Mouse (Mus musculus): Measurements from ENCODE around the gene Tctn1.

GRCm38 (mm10) chr5:122283828-122284182 is 19.5 kb upstream of the Tctn1 start:
- no peak for TF ChIP-seq HCFC1 (IDR thresholded peaks at IDR 0.05; ENCODE audit: low read depth, low read length)
- TF ChIP-seq POLR2AphosphoS5 (IDR thresholded peaks at IDR 0.05; ENCODE audit: borderline replicate concordance, low read depth, low read length): no peak
- TF ChIP-seq CTCF (IDR thresholded peaks at IDR 0.05 in 2 of 3, conservative IDR thresholded peaks at IDR 0.05 in 1 of 3; ENCODE audit: control insufficient read depth in 1 of 3, insufficient read depth in 1 of 3, low read depth in 2 of 3, low read length in 3 of 3, poor library complexity in 1 of 3, severe bottlenecking in 1 of 3): no peak
- TF ChIP-seq E2F4 (IDR thresholded peaks at IDR 0.05; ENCODE audit: borderline replicate concordance, low read depth, low read length): no peak
- TF ChIP-seq EP300 (IDR thresholded peaks at IDR 0.05; ENCODE audit: low read depth in 1 of 2, low read length in 2 of 2): 0 out of 4 replicates have a peak, but pooled peaks of 1 of the 2 experiments have one; percentile 5
- TF ChIP-seq POLR2A (IDR thresholded peaks at IDR 0.05; ENCODE audit: control insufficient read depth in 1 of 2, insufficient read depth in 1 of 2, low read depth in 1 of 2, low read length in 2 of 2, poor library complexity in 1 of 2): no peak; a peak in 1 of 4 replicates
- no peak for TF ChIP-seq ZC3H11A (IDR thresholded peaks at IDR 0.05; ENCODE audit: low read depth, low read length)
- TF ChIP-seq MAFK (IDR thresholded peaks at IDR 0.05; ENCODE audit: borderline replicate concordance, low read depth, low read length): no peak
- TF ChIP-seq CHD2 (IDR thresholded peaks at IDR 0.05; ENCODE audit: low read length): no peak
- TF ChIP-seq POLR2AphosphoS2 (IDR thresholded peaks at IDR 0.05; ENCODE audit: low read length): no peak
- no peak for TF ChIP-seq GABPA (IDR thresholded peaks at IDR 0.05; ENCODE audit: low read depth, low read length)

Data from MEL (cell line).